Mouse (Mus musculus) cerebellum, adult 9-11 months (tissue): ENCODE data around the gene Rnaseh2c.

Source experiments
- DNase-seq: peaks from one replicate; pipeline ENCODE4 v3.0.0; 2022

The Rnaseh2c gene

GRCm38 (mm10) chr19:5575336-5575735 lies 26.3 kb upstream of the Rnaseh2c start:
- no peak for DNase-seq

GRCm38 (mm10) chr19:5579971-5580370 lies 21.7 kb upstream of the Rnaseh2c start:
- DNase-seq = no peak

- DNase-seq = no peak
Measured at GRCm38 (mm10) chr19:5580776-5581175, 20.9 kb upstream of the Rnaseh2c start.

GRCm38 (mm10) chr19:5581995-5582394 lies 19.7 kb upstream of the Rnaseh2c start:
- no peak for DNase-seq

GRCm38 (mm10) chr19:5589159-5589558 lies 12.5 kb upstream of the Rnaseh2c start:
- DNase-seq = no peak

GRCm38 (mm10) chr19:5591888-5592287 lies 9.8 kb upstream of the Rnaseh2c start:
- no peak for DNase-seq

- no peak for DNase-seq
Measured at GRCm38 (mm10) chr19:5599224-5599623, 2.4 kb upstream of the Rnaseh2c start.

GRCm38 (mm10) chr19:5603664-5604063 lies 2.0 kb downstream of the Rnaseh2c start:
- DNase-seq = no peak

- DNase-seq = no peak
Measured at GRCm38 (mm10) chr19:5605126-5605525, 3.5 kb downstream of the Rnaseh2c start.

- DNase-seq = no peak
Measured at GRCm38 (mm10) chr19:5606196-5606595, 4.5 kb downstream of the Rnaseh2c start.

- DNase-seq = no peak
Measured at GRCm38 (mm10) chr19:5607705-5608410, 6.2 kb downstream of the Rnaseh2c start.

GRCm38 (mm10) chr19:5608707-5609106 lies 7.0 kb downstream of the Rnaseh2c start:
- no peak for DNase-seq

GRCm38 (mm10) chr19:5609171-5609546 lies 7.5 kb downstream of the Rnaseh2c start:
- DNase-seq = no peak

- peak; percentile 94 for DNase-seq
Measured at GRCm38 (mm10) chr19:5609547-5610404, 8.1 kb downstream of the Rnaseh2c start, which contains the start of gene Kat5. Gene Kat5, minus strand, starts transcription at chr19:5610237.

- DNase-seq = no peak
Measured at GRCm38 (mm10) chr19:5611973-5612372, 10.3 kb downstream of the Rnaseh2c start.

GRCm38 (mm10) chr19:5612762-5613411 lies 11.2 kb downstream of the Rnaseh2c start:
- no peak for DNase-seq

- DNase-seq = no peak
Measured at GRCm38 (mm10) chr19:5614953-5615352, 13.3 kb downstream of the Rnaseh2c start.

GRCm38 (mm10) chr19:5620007-5620406 lies 18.3 kb downstream of the Rnaseh2c start:
- DNase-seq = no peak

GRCm38 (mm10) chr19:5621884-5622283 lies 20.2 kb downstream of the Rnaseh2c start:
- no peak for DNase-seq

- DNase-seq = no peak
Measured at GRCm38 (mm10) chr19:5625311-5625710, 23.6 kb downstream of the Rnaseh2c start.

- no peak for DNase-seq
Measured at GRCm38 (mm10) chr19:5629907-5630306, 28.2 kb downstream of the Rnaseh2c start.

- DNase-seq = no peak
Measured at GRCm38 (mm10) chr19:5632120-5632519, 30.4 kb downstream of the Rnaseh2c start.

GRCm38 (mm10) chr19:5636036-5636570 lies 34.4 kb downstream of the Rnaseh2c start:
- no peak for DNase-seq
